Mouse (Mus musculus) adrenal gland, postnatal 25 days (tissue): ENCODE data around the gene Adamts20. TPM values are rescaled to one million over a fixed set of nuclear protein-coding genes. Genes with fewer than 3 reads are reported as not detected.
"Not testable (repeated sequence)": the region's sequence is repeated elsewhere in the genome, so short reads cannot be mapped to it uniquely, and the experiment has no call there.

Experiments
- DNase-seq: peaks from one replicate; pipeline ENCODE4 v3.0.0; 2021; ENCODE audit warnings: mixed read lengths
- total RNA-seq: library from RNA; stranded (reverse); gene quantifications from 2 replicates; pipeline ENCODE4 v1.2.3, GENCODE M21; 2021

Adamts20 gene
- total RNA-seq, 1 experiment from 2014 or later = 2.3 TPM

- peak; percentile 20 for DNase-seq
These were observed 21.2 kb downstream of the Adamts20 start for GRCm38 (mm10) chr15:94444043-94444436.

- DNase-seq = no peak
These were observed 22.2 kb downstream of the Adamts20 start for GRCm38 (mm10) chr15:94443025-94443424.

GRCm38 (mm10) chr15:94435532-94435931 is 29.7 kb downstream of the Adamts20 start:
- no peak for DNase-seq

GRCm38 (mm10) chr15:94430681-94431405 is 34.4 kb downstream of the Adamts20 start:
- DNase-seq = no peak

GRCm38 (mm10) chr15:94428726-94429125 is 36.5 kb downstream of the Adamts20 start:
- no peak for DNase-seq

- DNase-seq = no peak
These were observed 37.6 kb downstream of the Adamts20 start for GRCm38 (mm10) chr15:94427482-94428214.

GRCm38 (mm10) chr15:94420526-94420925 is 44.7 kb downstream of the Adamts20 start:
- no peak for DNase-seq

GRCm38 (mm10) chr15:94419167-94419566 is 46.1 kb downstream of the Adamts20 start:
- DNase-seq = no peak

GRCm38 (mm10) chr15:94418427-94418826 is 46.8 kb downstream of the Adamts20 start:
- no peak for DNase-seq

GRCm38 (mm10) chr15:94417216-94418155 is 47.7 kb downstream of the Adamts20 start:
- DNase-seq = no peak

- DNase-seq = no peak
These were observed 55.4 kb downstream of the Adamts20 start for GRCm38 (mm10) chr15:94409832-94410231.

GRCm38 (mm10) chr15:94406364-94406763 is 58.9 kb downstream of the Adamts20 start:
- DNase-seq = no peak

GRCm38 (mm10) chr15:94404071-94404545 is 61.1 kb downstream of the Adamts20 start:
- peak; percentile 90 for DNase-seq

- no peak for DNase-seq
These were observed 61.7 kb downstream of the Adamts20 start for GRCm38 (mm10) chr15:94403461-94404070.

GRCm38 (mm10) chr15:94403018-94403417 is 62.2 kb downstream of the Adamts20 start:
- DNase-seq = no peak

GRCm38 (mm10) chr15:94392737-94393136 is 72.5 kb downstream of the Adamts20 start:
- no peak for DNase-seq

- DNase-seq = not testable (repeated sequence)
These were observed 75.1 kb downstream of the Adamts20 start for GRCm38 (mm10) chr15:94390127-94390526.

- DNase-seq = peak; percentile 12
These were observed 85.8 kb downstream of the Adamts20 start for GRCm38 (mm10) chr15:94379425-94379824.

GRCm38 (mm10) chr15:94372548-94372947 is 92.7 kb downstream of the Adamts20 start:
- no peak for DNase-seq

GRCm38 (mm10) chr15:94349052-94349451 is 116.2 kb downstream of the Adamts20 start:
- DNase-seq = no peak

GRCm38 (mm10) chr15:94344317-94344716 is 120.9 kb downstream of the Adamts20 start:
- no peak for DNase-seq

- peak; percentile 79 for DNase-seq
These were observed 122.9 kb downstream of the Adamts20 start for GRCm38 (mm10) chr15:94342365-94342764.
